Mouse (Mus musculus) spleen, postnatal 10 days (tissue): ENCODE measurements around the gene 4921501E09Rik.

Experiments used
- DNase-seq, 2 experiments: peaks; one replicate each; pipeline ENCODE4 v3.0.0; 2021 to 2022; ENCODE audit warnings: low spot score in 2 of 2

The 4921501E09Rik gene

DNA sequence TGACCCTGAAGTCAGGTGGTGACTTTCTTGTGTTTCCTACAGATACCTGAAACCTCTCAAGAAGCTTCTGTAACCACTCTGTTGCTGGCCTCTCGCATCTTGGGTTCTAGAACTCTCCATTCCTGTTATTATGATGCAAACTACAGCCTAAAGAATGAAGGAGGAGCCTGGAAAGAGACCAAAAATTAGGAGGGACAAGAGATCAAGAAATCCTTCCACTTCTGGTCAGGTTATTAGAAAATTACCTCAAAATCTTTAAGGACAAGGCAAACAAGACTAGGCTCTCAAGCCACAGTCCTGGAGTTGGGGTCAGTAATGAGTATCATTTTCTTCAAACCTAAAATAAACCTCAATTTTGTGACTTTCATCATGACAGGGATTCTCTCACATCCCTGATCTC lies at the start of gene 4921501E09Rik:
Gene 4921501E09Rik, minus strand, starts transcription at position 101 of the 400 bp plus-strand sequence.
- no peak for DNase-seq

DNA sequence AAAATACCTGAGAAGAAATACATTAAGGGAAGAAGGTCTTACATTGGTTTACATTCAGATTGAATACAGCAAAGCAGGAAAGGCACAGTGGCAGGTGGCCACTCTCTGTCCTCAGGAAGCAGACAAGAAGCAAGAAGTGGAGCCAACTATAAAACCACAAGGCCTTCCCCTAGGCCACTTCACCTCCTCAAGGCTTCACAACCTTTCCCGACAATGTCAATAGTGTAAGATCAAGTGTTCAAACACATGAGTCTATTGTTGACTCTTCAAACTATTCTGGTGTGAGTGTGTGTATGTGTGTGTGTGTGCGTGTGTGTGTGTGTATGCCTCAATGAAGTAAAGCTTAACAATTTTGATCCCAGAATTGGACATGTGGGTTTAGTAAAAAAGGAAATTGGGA lies 29.5 kb upstream of the 4921501E09Rik start:
- DNase-seq = no peak

DNA sequence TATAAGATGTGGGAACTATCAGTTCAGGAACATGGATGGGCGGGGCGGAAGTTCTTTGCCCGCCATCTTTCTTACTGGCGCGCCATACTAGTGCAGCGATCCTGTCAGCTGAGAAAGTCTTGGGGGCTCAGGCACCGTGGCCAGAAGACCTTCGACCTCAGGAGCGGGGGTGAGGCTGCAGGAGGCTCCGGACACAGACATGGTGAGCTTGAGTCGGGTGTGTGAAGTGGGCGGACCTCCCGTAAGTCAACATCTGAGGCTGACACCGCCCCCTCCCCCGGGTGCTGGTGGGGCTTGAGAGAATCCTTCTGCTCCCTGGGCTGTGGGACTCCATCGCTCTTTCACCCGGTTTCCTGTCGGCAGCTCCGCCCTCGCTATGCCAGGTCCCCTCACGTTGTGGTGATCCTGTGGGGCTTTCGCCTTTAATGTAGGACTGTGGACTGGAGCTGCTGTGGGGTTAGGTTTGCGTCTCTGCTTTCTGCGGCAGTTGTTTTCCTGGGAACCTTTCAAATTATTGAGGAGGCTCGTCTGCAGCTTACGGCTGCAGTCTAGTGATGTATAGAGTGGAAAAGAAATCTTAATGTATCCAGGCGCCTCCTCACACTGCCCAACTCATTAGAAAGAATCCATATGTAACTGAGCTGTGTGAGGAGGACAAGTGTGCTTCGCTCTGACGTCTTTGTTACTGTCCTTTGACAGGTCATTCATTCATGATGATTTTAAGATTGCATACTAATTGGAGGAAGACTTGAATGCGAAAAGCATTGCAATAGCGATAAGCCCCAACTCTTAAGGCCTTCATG lies 24.7 kb upstream of the 4921501E09Rik start:
- peak; percentile 48 to 72 for DNase-seq

DNA sequence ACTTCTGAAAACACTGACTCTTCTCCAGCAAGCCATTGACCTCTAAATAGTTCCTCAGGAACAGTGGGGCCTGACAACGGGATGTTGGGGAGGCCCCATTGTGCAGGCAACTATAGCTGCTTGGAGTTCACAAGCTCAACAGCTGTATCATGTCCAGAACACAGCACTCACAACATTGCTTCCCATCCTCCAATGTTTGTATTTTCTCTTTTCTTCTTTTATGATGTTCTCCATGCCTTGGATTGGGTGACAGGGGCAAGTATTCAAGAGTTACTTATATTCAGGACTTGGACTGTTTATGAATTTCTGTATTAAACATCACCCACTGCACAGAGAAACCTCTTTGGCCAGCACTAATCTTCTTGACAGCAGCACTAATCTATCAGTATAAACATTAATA lies 23.8 kb upstream of the 4921501E09Rik start:
- DNase-seq = no peak

DNA sequence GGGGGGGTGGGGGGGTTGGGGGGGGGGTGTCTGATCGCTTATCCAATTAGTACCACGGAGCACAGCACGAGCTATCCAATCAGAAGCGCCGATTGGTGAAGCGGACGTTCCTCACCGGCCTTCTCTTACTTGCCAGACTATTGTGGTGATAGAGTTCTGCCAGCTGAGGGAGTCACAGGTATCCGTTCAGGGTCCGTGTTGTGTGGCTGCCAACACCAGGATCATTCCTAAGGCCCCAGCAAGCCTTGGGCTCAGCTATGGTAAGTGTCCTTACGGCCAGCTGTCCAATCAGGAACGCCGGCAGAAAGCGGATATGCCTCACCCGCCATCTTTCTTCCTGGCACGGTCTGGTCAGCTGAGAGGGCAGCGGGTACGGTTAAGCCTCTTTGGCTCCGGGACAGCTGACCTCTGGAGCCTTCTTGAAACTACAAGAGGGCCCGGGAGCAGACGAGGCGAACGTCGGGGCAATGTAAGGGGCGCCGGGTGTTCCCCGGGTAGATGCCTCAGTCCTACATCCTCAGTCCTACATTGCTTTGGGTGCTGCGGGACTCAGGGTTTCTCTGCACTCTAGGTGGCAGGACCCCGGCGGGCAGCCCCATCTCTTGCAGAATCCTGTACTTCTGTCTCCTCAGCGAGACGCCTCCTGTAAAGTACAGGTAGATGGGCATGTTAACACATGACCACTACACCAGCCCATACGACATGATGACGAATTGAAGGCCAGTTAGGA lies 21.5 kb upstream of the 4921501E09Rik start, which contains the start of gene Zfp563:
Gene Zfp563, plus strand, starts transcription at position 91 of the 730 bp plus-strand sequence.
- peak; percentile 84 to 86 for DNase-seq

DNA sequence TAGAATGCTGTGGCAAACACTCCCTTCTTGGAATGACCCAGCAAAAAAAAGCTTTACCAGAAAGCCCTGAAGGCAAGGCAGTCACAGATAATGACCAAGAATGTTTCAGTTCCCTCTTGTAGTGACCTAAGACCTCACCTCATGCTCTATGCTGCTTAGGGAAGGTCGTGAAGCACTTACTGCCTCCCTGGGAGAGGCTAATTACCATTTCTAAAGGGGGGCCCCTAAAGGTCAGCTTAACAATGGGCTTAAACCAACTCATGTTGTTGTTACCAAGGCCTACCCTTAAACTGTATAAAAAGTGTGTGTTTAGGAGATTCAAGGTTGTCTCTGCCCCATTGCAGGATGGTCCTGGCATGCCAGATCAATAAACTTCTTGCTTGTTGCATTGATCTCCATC lies 4.9 kb downstream of the 4921501E09Rik start:
- no peak for DNase-seq

DNA sequence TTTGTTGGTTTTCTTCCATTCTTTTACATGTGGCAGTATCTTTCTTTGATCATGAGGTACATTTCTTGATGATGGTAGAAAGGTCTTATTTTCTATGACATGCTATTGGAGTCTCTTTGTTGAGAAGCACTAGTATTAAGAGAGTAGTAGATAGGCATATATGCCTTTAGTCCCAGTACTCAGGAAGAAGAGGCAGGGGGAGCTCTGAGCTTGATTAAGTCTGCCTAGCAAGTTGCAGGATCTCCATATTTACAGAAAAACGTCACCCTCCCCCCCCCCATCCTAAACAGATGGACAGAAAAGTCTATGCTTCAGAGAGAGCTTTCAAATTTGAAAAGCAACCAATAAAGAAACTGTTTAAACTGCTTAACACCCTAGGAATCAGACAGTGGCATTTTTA lies 9.1 kb downstream of the 4921501E09Rik start:
- DNase-seq = no peak

DNA sequence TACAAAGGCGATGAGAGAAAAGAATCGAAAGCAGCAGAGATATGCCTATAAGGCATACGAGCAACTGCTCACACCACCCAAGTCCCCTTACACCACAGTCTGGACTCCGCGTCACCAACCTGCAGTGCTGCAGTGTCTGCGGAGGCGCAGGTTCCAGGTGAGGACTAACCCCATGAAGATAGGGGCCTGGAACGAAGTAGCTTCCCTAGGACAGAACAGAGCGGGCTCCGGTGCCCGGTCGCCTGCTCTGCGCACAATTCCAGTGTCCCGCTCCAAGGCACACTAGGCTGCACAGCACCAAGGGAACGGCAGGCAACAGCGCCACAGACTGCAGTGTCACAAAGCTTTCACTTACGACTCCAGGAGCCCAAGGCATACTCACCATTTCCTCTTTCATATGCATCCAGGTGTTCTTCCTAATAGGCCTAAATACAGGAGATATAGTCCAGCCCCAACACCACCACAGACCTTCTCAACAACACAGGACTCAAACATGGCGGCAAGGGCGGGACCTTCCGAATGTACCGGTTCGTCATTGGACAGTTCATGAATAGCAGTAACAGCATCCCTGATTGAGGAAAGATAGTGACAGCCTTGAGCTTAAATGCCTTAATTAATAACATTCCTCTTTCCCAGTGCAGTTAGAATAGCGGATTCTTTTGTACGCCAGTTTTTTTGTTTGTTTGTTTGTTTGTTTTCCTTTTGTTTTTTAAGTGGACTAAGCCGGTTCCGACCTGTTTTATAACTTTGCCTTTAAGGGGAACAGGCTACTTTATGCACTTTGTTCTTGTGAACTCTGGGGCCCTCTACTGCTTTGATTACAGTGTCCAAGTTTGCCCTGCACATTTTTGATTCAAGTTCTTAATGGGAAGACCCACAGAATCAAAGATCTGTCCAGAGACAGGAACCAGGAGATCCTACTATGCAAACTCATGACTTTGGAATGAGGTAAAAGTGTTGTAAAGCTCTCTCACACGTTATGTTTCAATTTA lies 34.7 kb downstream of the 4921501E09Rik start, which contains the start of gene Zfp763:
Gene Zfp763, minus strand, starts transcription at position 503 of the 992 bp plus-strand sequence.
- peak; percentile 63 to 81 for DNase-seq

DNA sequence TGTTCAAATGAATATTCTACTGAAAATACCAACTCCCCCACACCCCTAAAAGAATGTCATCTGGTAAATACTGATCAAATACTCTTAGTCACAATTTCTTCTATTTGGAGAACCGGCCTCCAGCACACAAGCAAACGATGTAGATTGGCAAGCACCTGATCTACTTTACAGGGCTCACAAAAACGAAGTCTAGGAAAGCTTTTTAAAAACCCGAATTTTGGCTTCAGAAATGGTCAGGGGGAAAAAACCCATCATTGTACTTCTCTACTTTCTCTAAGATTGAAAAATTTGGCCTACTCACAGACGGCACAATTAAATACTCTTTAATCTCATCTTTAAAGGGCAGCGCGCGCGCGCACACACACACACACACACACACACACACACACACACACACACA lies 35.5 kb downstream of the 4921501E09Rik start:
- DNase-seq = no peak

DNA sequence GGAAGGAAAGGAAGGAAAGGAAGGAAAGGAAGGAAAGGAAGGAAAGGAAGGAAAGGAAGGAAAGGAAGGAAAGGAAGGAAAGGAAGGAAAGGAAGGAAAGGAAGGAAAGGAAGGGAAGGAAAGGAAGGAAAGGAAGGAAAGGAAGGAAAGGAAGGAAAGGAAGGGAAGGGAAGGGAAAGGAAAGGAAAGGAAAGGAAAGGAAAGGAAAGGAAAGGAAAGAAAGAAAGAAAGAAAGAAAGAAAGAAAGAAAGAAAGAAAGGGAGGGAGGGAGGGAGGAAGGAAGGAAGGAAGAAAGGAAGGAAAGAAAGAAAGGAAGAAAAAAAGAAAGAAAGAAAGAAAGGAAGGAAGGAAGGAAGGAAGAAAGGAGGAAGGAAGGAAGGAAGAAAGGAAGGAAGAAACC lies 47.4 kb downstream of the 4921501E09Rik start:
- peak in 1 of 2 experiments; percentile 26 for DNase-seq
